Mouse (Mus musculus) embryo, embryonic 10.5 days (tissue): ENCODE data around the gene Fam172a.

Experiments used
- DNase-seq: peaks from one replicate; pipeline ENCODE4 v3.0.0-alpha.2; 2015; ENCODE audit warnings: low spot score

Gene Fam172a

DNA sequence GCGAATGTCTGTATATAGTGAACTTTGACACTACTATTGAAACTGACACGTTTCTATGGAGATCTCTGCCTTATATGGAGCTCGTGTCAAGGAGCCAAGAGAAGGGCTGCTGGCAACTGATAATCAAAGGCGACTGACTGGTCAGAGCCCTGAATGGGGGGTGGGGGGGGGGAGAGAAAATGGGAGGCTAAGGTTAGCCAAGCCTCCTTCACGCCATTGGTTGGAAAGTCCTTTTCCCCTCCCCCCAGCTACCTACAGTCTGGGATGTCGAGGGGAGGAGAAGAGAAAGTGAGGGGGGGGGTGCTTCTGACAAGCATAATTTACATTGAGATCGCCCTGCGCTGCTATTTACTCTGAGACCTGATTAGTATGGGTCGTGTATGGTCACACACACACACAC lies 498.6 kb downstream of the Fam172a start:
- peak; percentile 99 for DNase-seq

DNA sequence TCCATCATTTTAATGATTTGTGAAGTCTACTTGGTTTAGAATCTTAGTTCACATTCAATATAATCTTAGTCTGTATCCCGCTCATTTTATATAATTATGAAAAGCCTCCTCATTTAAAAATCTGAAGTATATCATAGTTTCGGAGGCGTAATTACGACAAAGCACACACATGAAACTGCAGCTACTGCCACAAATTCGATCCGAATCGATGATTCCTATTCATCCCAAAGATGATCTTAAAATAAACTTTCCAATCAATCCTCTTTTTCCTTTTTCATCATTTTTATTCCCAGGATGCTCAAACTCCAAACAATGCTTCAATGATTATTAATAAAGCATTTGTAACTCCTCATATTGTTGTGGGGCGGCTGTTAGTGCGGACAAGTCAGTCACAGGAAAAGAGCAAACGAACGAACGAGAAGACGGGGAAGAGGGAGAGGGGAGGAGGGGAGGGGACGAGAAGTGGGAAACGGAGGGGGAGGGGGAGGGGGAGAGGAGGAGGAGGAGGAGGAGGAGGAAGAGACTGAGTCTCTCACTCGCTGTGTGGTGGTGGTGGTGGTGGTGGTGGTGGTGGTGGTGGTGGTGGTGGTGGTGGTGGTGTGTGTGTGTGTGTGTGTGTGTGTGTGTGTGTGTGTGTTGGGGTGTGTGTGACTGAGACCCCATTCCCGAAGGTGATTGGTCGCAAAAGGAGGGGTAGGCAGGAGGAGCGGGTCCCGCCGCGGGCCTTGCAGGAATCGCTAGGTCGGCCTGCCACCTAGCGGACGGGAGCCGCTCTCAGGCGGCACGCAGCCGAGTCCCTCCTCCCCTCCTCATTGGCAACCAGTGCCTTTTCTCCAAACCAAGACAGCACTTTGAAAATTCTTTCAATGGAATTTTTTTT lies 499.4 kb downstream of the Fam172a start:
- DNase-seq: peak; percentile 95

DNA sequence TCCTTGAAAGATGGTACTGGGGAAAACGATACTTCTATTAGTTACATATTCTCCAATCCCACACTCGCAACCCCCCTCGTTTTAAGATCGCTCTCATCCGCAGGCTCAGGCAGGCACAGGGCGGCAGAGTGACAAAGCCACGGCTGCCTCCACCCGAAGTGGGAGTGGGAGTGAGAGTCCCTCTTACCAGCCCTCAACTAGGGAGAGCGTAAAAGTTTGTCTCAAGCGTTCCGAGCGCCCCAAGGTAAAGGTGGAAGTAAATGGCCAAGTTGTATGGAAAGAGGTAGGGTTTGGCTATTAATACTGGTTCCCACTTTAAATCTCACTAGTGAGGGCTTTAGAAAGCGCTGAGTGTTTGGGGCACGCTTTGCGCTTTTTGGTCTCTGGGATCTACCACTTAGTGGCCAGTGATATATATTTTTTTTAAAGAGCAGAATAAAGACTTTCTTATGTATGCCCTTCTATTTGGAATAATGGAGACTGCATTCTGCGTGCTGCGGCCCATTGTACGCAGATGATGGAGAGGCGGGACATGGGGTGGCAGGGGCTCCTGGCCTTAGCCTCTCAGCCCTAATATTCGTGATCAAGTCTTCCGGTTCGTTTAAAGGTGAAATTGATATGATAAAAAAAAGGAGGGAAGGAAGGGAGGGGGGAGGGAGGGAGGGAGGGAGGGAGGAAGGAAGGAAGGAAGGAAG lies 500.2 kb downstream of the Fam172a start:
- peak; percentile 55 for DNase-seq

DNA sequence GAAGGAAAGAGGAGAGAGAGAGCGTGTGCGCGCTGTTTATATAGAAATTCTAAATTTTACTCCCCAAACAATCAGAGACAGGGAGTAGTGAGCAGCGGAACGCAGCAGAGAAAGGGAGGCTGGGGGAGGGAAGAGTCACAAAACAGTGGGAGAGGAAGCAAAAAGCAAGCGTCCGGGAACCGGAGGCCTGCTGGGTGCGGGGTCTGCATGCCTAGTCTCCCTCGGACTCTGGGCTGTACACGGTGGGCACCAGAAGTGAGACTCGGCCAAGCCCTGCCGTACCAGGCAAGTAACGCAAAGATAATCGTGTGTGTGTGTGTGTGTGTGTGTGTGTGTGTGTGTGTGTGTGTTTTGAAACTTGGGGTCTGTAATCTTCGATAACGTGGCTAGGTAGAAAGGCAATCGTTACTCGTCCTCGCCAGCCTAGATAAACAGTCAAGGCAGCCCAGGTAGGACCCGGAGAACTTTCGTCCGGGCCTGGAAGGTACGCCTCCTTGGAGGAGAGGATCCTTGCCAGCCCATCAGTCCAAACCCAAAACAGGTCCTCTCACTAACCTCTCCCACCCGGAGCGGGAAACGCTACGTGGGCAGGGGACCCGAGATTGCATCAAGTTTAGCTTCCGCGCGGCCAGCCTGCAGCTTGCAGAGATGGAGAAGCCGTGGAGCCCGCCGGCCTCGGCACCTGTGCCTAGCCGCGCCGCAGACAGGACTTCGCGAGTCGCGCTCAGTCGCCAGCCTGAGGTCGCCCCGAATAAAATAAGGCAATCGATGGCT lies 500.9 kb downstream of the Fam172a start:
- peak; percentile 56 for DNase-seq

DNA sequence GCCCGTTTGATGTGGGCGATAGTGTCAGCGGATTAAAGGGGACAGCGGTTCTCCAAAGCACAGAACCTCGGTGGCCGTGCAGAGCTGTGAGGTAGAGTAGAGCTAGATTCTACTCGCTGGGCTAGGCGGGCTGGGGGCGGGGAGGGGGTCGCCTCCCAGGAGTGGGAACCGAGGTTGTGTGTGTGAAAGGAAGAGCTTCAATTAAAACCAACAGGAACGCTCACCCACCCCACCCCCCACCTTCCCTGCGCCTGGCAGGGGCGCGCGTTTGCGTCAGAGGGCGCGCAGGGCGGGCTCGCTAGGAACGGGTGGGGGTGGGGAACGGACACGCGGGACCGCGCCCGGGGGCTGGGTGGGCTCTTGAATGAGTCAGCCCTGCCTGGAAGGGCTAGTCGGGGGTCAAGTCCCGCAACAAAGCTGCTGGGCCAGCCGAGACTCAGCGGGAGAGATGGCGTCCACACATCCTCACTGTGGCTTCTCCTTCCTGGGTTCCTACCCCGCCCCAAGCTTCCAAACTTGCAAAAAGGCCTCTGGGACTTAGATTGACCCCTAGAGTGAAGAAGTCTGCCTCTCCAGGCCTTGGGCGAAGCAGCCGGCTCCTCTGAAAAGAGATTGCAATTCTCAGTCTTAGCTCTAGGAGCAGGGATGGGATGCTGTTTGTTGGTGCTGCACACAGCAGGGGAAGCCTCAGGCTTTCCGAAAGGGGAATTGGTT lies 501.7 kb downstream of the Fam172a start:
- peak; percentile 86 for DNase-seq

DNA sequence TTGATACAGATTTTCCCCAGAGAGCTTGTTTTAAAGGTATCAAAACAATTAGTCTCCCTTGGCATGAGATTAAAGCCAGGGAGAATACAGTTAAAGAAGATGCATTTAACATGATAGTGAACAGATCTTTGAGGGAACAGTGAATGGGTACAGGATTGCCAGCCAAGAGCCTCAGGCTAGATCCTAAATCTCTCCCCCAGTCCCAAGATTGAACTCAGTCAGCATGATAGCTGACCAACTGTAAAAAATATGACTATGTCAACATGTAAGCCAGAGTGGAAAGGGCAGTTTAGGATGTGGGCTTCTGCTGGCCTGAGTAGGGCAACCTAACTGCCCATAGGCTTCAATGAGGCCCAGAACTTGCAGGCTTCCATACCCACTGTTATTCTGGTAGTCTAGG lies 503.6 kb downstream of the Fam172a start:
- DNase-seq: no peak

DNA sequence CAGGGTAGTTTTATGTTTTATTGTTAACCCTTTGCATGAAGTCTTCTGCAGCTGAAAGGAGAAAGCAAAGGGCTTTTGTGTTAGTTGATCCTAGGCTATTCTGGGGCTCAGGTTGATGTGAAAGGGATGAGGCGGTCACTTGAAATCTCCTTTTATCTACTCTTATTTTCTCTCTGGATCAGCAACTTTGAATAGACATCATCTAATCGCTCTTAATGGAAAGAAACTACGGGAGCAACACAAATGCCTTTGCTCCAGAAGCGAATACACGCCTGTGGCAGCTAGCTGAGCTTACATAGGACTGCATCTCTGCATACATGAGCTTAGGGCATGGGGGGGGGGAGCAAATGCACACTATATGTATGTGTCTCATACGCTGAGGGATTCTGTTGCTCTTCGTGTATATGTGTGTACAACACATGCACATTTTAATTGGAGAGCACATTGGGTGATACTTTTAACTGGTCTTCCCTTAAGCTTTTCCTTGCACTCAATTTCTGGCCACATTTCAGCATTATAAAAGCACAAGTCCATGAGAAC lies 505.1 kb downstream of the Fam172a start:
- peak; percentile 54 for DNase-seq

DNA sequence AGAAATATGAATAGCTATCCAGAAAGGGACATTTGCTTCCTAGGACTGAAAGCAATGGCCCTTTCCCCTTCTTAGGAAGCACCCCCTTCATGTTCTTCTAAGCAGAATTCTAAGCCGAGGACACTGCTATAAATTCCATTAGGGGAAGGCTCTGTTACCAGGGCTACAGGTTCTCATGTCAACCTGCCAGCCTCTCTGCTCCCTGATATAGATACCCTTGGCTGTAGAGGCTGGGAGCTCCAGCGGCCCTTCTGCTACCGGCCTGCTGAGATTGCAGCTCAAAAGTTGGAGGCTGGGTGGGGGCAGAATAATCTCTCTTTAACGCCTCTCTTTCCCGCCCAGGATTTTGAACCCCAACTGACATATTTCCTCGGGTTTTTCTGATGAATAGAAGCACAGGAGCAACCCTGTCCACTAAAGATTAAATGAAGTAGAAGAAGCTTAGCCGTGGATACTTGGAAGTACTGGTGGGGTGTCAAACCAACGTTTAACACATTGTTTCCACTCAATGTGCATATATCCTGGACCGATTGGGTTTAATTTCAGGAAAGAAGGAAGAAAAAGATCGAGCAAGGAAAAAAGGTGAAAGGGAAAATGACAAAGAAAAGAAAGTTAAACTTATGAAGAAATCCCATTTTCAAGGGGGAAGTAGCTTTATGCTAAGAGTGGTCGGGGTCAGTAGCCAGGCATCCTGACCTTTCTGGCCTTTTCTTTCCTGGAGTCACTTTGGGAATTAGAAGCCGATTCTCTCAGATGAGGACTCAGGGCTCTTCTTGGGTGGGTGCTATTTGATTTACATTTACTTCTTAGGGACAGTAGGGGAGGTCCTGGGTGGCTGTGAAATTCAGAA lies 506.2 kb downstream of the Fam172a start:
- peak; percentile 82 for DNase-seq

DNA sequence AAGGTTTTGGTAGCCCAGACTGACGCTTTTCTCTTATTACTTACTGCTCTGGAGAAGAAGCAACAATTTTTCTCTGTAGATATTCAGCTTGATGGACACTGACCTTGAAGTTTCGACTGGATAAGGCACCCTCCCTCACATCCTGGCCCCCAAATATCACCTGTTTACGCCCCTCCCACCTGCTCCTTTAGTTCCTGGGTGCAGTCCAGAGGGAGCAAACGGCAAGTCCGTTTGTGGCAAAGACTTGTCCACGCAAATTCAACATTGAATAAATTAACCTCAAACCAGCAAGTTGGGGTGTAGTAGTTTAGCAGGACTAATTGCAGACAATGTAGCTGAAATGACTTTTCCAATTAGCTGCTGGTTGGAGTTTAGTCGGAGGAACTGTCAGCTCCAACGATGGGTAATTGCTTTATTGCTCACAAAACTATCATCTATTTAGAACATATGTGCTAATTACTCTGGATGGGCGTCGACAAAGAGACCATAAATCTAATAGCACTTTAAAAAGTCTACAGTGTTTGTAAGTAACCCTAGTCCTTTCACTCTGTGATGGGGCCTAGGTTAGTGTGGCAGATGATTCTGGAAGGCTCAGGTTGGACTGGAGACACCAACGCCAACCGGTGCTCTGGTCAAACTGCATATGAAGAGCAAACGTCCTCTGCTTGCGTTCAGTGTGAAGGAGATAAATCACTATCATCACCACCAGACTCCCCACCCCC lies 507.0 kb downstream of the Fam172a start:
- DNase-seq: peak; percentile 46

DNA sequence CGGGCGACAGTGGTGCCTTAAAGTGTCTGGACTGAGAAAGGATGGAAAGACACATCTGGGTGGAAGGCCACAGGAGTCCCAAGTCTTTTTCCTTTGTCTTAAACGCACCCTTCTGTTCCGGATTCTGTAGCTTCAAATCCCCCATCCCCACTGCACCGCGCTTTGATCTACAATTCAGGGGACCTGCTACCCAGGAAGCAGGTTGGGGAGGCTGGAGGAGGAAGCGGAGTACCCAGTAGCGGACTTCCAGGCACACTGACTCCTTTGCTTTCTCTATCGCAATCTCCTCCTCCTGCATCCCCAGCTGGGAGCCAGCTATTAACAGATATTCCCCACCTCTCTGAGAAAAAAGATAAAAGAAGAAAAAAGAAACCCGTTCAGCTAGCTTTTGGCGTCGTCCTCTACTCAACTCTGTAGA lies 507.8 kb downstream of the Fam172a start:
- DNase-seq: peak; percentile 62

DNA sequence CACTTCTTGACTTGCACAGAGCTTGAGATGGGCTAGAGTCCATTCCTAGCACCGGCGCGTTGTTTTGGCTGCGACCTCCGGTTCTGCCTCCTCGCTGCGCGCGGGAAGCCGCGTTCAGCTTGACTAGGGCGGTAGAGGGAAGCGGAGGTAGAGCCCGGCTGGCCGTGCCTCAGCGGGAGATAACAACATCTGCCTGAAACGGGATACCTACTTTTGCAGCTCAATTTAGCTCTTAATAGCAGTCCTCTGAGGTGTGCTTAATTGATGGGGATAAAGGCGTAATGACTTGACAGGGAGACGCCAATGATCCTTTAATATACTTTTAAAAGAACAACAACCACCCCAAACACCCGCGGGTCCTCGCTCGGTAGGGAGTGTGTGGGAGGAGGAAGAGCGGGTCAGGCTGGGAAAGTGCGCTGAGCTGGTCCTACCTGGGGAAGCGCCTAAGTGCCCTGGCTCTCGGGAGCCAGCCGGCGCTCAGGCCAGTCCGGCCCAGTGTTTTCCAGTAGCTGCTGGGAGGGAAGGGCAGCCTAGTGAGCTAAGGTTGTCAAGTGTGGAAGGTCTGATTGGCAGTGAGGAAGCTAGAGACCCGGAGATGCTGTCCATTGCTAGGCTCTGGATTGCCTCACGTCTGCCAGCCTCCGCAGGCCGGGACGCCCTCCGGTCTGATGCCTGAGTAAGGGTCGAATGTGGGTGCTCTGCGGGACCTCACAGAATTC lies 508.4 kb downstream of the Fam172a start:
- DNase-seq: peak; percentile 75

DNA sequence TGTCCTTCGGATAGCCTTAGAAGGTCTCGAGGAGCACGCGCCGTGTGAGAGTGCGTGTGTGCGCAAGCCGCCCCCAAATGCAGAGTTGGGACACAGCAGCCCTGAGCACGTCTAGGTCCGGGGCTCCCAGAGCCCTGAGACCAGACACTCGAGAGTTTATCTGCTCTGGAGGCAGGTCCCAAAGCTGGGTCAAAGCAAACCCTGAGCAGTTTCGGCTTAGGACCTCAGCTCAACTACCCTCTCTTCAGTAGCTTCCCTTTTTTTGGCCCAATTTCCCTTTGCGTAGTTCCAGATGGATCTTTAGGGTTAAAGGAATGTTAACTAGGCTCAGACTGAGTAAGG lies 508.9 kb downstream of the Fam172a start:
- no peak for DNase-seq

DNA sequence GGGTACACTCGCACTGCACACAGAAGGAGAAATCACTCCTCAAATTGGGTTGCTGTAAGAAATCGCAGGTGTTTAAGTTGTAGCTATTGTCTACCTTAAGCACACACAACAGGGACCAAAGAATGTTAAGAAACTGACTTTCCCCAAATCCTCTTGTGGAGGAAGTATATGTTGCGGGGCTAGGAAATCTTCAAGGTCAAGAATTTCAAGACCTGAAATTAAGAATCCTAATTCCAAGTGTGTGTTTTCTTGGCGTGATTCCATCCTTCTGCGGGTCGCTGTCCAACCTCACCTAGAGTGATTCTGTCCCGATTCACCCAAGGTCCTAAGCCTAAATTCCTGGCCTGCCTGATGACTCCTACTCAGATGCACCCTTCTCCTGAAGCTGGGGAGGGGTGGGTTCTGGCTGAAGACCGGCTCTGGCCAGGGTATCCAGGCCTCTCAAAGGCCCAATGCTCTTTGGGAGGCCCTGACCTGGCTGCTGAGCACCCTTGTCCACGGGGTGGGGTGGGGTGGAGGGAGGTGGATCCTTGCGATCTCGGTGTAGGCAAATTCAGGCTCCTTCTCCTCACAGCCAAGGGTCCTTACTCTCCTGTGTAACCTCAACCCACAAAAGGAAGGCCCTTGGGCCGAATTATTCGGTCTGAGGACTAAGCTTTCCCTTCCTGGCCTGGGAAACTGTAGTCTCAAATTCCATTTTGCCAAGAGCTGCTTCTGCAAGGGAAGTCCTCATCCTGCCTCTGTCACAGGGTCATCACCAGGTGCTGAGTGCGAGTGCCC lies 509.6 kb downstream of the Fam172a start:
- peak; percentile 26 for DNase-seq

DNA sequence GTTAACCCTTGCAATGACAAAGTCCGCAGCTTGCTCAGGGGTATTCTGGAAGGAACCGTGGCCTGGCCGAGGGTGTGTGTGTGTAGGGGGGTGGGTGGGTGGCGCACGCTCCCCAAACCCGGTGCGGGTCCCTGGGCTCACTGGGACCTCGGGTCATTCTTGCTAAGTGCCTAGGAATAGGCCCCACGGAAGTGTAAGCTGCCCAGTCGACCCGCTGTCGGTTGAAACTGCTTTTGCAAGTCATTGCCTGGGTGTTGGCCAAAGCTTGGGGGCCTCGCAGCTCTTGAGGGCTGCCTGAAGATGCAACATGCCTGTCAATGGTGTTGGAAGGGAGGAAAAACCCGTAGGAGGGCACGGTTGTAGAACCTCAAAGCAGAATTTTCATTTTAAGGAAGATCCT lies 510.3 kb downstream of the Fam172a start:
- DNase-seq: no peak

DNA sequence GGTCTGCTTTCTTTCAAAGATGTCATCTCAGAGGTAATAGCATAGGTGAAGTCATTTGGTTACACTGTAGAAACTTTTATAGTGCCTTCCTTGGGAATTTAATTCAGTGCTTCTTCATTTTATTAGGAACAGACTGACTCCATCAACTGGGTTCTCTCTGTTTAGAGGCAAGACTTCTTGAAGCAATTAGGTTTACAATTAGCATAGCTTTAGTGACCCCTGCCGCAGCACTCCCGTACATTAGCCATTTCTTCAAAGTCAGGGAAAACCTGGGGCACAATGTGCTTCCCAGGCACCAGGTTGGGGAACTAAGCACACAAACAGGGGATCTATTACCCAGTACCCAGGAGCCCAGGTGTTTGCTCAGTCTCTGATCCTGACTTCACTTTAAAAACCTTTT lies 511.3 kb downstream of the Fam172a start:
- DNase-seq: peak; percentile 41

DNA sequence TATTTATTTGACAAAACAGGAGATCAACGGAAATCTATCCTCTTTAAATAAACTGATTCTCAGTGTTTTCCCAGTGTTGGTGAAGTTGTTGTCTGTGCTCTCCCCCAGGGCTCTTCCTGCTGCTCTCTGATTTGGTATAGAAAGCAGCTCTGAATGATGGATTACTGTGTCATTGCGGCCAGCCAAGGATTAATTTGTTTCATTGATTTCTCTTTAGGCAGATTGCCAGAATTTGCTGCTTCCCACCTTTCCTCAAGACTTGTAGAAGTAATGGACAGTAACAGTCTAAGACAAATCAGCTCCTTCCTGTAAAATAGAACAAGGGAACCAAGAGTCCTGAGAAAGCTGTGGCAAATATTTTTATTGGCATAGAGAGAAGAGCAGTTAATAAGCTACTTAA lies 513.4 kb downstream of the Fam172a start:
- no peak for DNase-seq
